Mouse (Mus musculus) brain, embryonic 14.5 days (tissue): Measurements from ENCODE around the gene Npepps.

ENCODE experiments used
- CTCF ChIP-seq: fragments of 200-500 bp; IDR thresholded peaks from 2 replicates; pipeline ENCODE4 v1.5.1; 2012; ENCODE audit warnings: inconsistent platforms, mild to moderate bottlenecking, moderate library complexity, borderline replicate concordance; ENCODE audit not compliant: insufficient read depth, insufficient read length; ENCODE audit errors: extremely low read depth
- POLR2A ChIP-seq: fragments of 200-500 bp; IDR thresholded peaks from 2 replicates; pipeline ENCODE4 v1.6.1; 2012; ENCODE audit warnings: mild to moderate bottlenecking, inconsistent platforms, borderline replicate concordance; ENCODE audit not compliant: poor library complexity, insufficient read depth, insufficient read length, severe bottlenecking; ENCODE audit errors: extremely low read depth

GRCm38 (mm10) chr11:97199519-97199918 is 80.9 kb downstream of the Npepps start:
- TF ChIP-seq CTCF = no peak
- TF ChIP-seq POLR2A = no peak
